Comparison of ENCODE assay signal across 10 mouse cellular contexts in genomic region chr14:24618226-24619038, GRCm38 (mm10).
DNase-seq lines count a peak whose midpoint lies in the region; ATAC-seq and TF ChIP-seq lines count a peak whose summit lies in the region.
"Had no signal": no experiment of that assay in that cellular context is flagged by ENCODE, and none has a peak within 500 bp of the region (broad histone marks: within the 10 kb centered on the region; RNA-seq: fewer than 3 reads in every experiment).

No protein-coding gene starts in this region.

- peaks cover 56% of the 10 kb centered on the region for H3K4me1 ChIP-seq in forebrain, embryonic 12.5 days

- peak overlapping the region; percentile 82 for H3K27ac ChIP-seq in left cerebral cortex, adult 2 months
- H3K27ac ChIP-seq in forebrain, embryonic 12.5 days = peak overlapping the region; percentile 99

- H3K9ac ChIP-seq in forebrain, embryonic 12.5 days = peak overlapping the region; percentile 39; the same call in 1 of the 2 replicates

- WGBS in forebrain, embryonic 12.5 days = 10% methylated on average over 15 of the region's 16 CpGs

- peaks cover 12% of the 10 kb centered on the region; the same call in 1 of the 2 replicates for H3K27me3 ChIP-seq in forebrain, embryonic 12.5 days

- H3K9me3 ChIP-seq in forebrain, embryonic 12.5 days = no peaks in the 10 kb centered on the region

- H3K4me2 ChIP-seq in forebrain, embryonic 12.5 days = peak overlapping the region; percentile 36

- DNase-seq in left cerebral cortex, adult 2 months (ENCODE audit: extremely low spot score in 1 of 2, low spot score in 2 of 2) = peak in 1 of 2 experiments; percentile 30
- no peak for DNase-seq in left cerebral cortex, postnatal 4 days
- DNase-seq in left cerebral cortex, postnatal 14 days (ENCODE audit: low spot score in 2 of 2) = peak; percentile 52 to 89
- peak; percentile 35 for DNase-seq in right cerebral cortex, postnatal 14 days
- no peak for DNase-seq in spleen, postnatal 36 days (ENCODE audit: low spot score in 2 of 2)
- DNase-seq in gastrocnemius, adult 18-20 months (ENCODE audit: low spot score) = no peak
- DNase-seq: gastrocnemius, postnatal 25 days; thymus, postnatal 4 days had no signal

- TF ChIP-seq CTCF in left cerebral cortex, adult 2 months (IDR thresholded peaks at IDR 0.05) = no peak

- no peak overlapping the region for H3K4me3 ChIP-seq in left cerebral cortex, adult 2 months
- H3K4me3 ChIP-seq in forebrain, embryonic 12.5 days (replicated peaks) = no peak overlapping the region
- H3K4me3 ChIP-seq: myocyte had no signal

- intact Hi-C loops in left cerebral cortex, adult 2 months (cut with DNase I) = no loop called here
- intact Hi-C loops in left cerebral cortex, postnatal 4 days (cut with DNase I) = no loop called here
- intact Hi-C loops in left cerebral cortex, postnatal 14 days (cut with DNase I) = no loop called here

- peak; percentile 60 for ATAC-seq in forebrain, embryonic 12.5 days (ENCODE audit: low FRiP score)

- no peaks in the 10 kb centered on the region for H3K36me3 ChIP-seq in forebrain, embryonic 12.5 days (replicated peaks)

Comparison
In these comparisons a context has a peak if more than half of its experiments do, and no peak if none do; other contexts are left out.
1. DNase-seq: peak in left cerebral cortex, postnatal 14 days (2 of 2) and right cerebral cortex, postnatal 14 days (single experiment); none in left cerebral cortex, postnatal 4 days (single experiment), spleen, postnatal 36 days (0 of 2) and gastrocnemius, adult 18-20 months (single experiment).